Mouse (Mus musculus) erythroblast, embryonic 14.5 days (primary cell): ENCODE measurements around the gene Kcng1. TPM values are rescaled to one million over a fixed set of nuclear protein-coding genes. Genes with fewer than 3 reads are reported as not detected.

Experiments
- H3K27me3 ChIP-seq: 2 replicates; pipeline ENCODE4 v1.6.1; 2012; ENCODE audit warnings: inconsistent platforms; ENCODE audit not compliant: control insufficient read depth
- H3K36me3 ChIP-seq: 2 replicates; pipeline ENCODE4 v1.6.1; 2012; ENCODE audit warnings: mild to moderate bottlenecking, inconsistent platforms; ENCODE audit not compliant: control insufficient read depth
- H3K4me1 ChIP-seq: 2 replicates; pipeline ENCODE4 v1.6.1; 2012; ENCODE audit warnings: inconsistent platforms; ENCODE audit not compliant: control insufficient read depth
- H3K4me3 ChIP-seq: replicated peaks from 2 replicates; pipeline ENCODE3; 2012; ENCODE audit warnings: moderate library complexity, mild to moderate bottlenecking, inconsistent platforms
- H3K9me3 ChIP-seq: 2 replicates; pipeline ENCODE4 v1.6.1; 2012; ENCODE audit warnings: low read length, inconsistent platforms, mixed read lengths; ENCODE audit not compliant: control insufficient read depth
- GATA1 ChIP-seq: IDR thresholded peaks from 2 replicates; pipeline ENCODE4 v1.6.1; 2012; ENCODE audit warnings: low read length, inconsistent platforms, mixed read lengths
- TAL1 ChIP-seq: IDR thresholded peaks from 3 replicates; pipeline ENCODE4 v1.6.1; 2012; ENCODE audit warnings: low read length, inconsistent platforms, mixed read lengths
- polyA plus RNA-seq: library from polyadenylated mRNA; stranded (reverse); fragments of >175 nt; gene quantifications from 2 replicates; pipeline ENCODE4 v1.2.3, GENCODE M21; 2012

The Kcng1 gene
- polyA plus RNA-seq, 1 experiment = not detected

DNA sequence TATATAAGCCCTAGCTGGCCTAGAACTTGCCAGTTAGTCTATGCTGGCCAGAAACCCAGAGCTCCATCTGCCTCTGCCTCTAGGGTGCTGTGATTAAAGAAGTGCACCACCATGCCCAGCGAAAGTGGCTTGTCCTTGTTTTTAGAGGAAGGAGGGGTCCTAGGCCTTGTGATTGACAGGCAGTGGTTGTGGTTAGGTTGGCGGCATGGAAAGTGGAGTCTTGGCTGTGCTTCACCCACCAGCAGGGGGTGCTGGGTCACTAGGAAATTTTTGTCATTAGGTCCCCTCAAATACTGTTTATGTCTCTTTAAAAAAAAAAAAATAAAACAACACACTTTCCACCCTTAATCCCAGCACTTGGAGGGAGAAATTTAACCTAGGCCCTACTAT, 32.7 kb downstream of the Kcng1 start:
- Histone ChIP-seq H3K4me1 (no peaks in the 10 kb centered on the region), H3K9me3 (no peaks in the 10 kb centered on the region), H3K36me3 (no peaks in the 10 kb centered on the region), H3K4me3 (no peak overlapping the region), H3K27me3 (peaks cover 11% of the 10 kb centered on the region)
- no peak for TF ChIP-seq GATA1
- TF ChIP-seq TAL1 = no peak

DNA sequence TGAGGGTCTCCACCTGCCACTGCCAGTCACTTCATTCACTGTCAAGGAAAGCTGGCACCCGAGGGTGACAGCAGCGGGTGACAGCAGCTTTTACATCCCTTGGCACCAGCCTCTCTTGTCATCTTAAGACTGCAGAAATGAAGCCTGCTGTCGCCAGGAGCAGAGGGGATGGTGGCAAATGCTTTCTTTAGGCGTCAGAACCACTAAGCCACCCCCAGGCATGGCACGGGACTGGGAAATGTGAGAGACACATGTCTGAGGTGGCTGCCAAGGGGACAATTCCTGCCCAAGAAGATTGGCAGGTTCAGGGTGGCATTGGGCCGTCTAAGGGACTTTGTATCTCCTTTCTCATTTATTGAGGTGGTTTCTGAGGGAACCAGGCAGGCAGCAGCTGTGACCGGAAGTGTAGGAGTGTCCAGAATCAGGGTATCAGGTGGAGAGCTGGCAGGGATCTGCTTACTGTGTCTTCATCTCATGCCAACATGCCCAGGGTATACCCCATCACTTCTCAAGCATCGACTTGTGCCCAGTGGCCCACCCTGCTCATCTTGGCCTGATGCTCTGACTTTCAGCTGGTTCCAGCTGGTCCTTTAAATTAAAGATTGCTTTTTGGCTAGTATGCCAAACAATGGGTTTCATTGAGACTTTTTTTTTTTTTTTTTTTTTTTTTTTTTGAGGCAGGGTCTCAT, 33.2 kb downstream of the Kcng1 start:
- no peaks in the 10 kb centered on the region for H3K4me1 ChIP-seq
- TF ChIP-seq TAL1 (no peak), GATA1 (no peak)
- no peak overlapping the region for H3K4me3 ChIP-seq
- H3K27me3 ChIP-seq = peaks cover 8% of the 10 kb centered on the region
- no peaks in the 10 kb centered on the region for H3K9me3 ChIP-seq
- H3K36me3 ChIP-seq = no peaks in the 10 kb centered on the region

DNA sequence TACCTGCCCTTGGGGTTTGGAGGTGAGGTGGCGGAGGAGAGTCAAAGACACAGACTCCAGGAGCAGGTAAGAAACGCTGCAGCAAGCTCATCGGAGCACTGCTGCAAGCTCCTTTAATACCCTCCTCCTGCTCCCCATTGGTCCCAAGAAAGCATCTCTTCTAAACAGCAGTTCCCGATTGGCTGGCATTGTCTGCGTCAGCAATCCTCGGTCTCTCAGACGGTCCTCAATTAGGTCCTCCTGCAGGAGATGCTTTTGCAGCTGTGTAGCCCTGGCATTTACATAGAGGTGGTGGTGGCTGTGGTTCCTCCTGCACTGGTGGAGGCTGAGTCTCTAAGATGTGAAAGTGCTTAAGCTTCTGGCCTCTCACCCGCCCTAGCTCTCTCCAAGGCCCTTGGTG, 36.0 kb downstream of the Kcng1 start:
- H3K36me3 ChIP-seq = no peaks in the 10 kb centered on the region
- H3K4me1 ChIP-seq = no peaks in the 10 kb centered on the region
- no peak for TF ChIP-seq TAL1
- TF ChIP-seq GATA1 = no peak
- no peaks in the 10 kb centered on the region for H3K9me3 ChIP-seq
- H3K4me3 ChIP-seq = no peak overlapping the region
- 0 out of 2 replicates have a peak, but pooled peaks cover 2% of the 10 kb centered on the region for H3K27me3 ChIP-seq

DNA sequence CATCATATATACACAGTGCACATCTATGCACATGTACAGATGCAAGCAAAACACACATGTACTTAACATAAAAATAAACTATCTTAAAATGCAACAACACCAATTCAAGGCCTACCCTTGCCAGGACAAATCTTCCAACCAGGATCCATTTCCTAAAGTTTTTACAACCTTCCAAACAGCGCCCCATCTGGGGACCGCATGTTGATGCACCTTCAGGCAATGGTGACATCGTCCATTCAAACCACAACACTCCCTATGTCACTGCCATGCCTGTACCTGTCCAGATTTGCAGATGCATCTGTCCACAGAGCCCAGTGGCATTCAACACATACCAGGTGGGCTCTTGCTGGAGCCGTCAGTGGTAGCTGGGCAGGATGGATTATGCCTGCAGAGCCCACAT, 38.3 kb downstream of the Kcng1 start:
- no peaks in the 10 kb centered on the region for H3K4me1 ChIP-seq
- no peaks in the 10 kb centered on the region for H3K9me3 ChIP-seq
- TF ChIP-seq GATA1 (no peak), TAL1 (no peak)
- H3K36me3 ChIP-seq = no peaks in the 10 kb centered on the region
- no peak overlapping the region for H3K4me3 ChIP-seq
- H3K27me3 ChIP-seq = 0 out of 2 replicates have a peak, but pooled peaks cover 2% of the 10 kb centered on the region

DNA sequence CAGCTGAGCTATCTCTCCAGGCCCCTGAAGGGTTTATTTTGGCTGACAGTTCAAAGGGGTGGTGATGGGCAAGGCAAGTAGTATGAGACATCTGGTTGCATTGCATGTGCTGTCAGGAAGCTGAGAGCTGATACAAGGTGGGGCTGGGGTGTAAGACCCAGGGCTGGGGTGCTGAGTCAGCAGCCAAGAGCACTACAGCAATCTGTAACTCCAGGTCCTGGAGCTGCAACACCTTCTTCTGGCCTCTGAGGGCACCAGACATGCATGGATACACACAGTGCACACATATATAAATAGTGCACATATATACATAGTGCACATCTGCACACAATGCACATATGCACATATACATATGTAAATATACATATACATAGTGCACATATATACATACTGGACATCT, 38.7 kb downstream of the Kcng1 start:
- H3K4me1 ChIP-seq = no peaks in the 10 kb centered on the region
- H3K36me3 ChIP-seq = no peaks in the 10 kb centered on the region
- no peak overlapping the region for H3K4me3 ChIP-seq
- 0 out of 2 replicates have a peak, but pooled peaks cover 2% of the 10 kb centered on the region for H3K27me3 ChIP-seq
- TF ChIP-seq GATA1 (no peak), TAL1 (no peak)
- no peaks in the 10 kb centered on the region for H3K9me3 ChIP-seq

DNA sequence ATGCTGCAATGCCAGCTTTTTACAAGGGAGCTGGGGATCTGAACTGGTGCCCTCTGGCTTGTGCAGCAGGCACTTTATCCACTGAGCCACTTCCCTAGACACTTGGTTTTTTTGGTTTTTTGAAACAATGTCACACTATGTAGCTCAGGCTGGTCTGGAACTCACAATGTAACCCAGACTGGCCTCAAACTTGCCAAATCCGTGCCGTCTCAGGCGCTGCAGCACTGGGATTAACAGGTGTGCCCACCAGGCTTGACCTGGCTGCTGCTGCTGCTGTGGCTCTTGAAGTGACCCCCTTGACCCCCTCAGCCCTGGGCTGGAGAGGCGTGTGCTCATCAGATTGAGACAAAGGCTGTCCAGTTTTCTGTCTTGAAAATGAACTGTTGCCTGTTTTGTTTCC, 43.2 kb downstream of the Kcng1 start:
- Histone ChIP-seq H3K4me1 (peaks cover 3% of the 10 kb centered on the region; the same call in 1 of the 2 replicates), H3K27me3 (0 out of 2 replicates have a peak, but pooled peaks cover 2% of the 10 kb centered on the region), H3K36me3 (peaks cover 9% of the 10 kb centered on the region), H3K9me3 (0 out of 2 replicates have a peak, but pooled peaks cover 2% of the 10 kb centered on the region), H3K4me3 (no peak overlapping the region)
- TF ChIP-seq GATA1 (no peak), TAL1 (no peak)

DNA sequence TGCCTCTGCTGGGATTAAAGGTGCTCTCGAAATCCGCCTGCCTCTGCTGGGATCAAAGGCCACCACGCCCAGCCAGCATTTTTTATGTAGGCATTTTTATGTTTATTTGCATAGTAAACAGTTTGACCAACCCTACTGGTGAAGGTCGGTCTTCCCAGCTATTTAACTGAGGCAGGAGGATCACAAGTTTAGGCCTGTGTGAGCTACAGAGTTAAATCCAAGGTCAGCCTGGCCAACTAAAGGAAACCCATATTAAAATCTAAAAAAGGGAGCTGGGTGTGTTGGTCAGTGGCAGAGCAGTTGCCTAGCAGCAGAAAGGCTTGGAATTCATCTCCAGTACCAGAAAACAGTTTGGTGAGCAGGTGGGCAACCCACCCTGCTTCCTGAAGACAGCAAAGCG, 48.2 kb downstream of the Kcng1 start:
- no peaks in the 10 kb centered on the region for H3K27me3 ChIP-seq
- TF ChIP-seq TAL1 (no peak), GATA1 (no peak)
- peaks cover 37% of the 10 kb centered on the region for H3K4me1 ChIP-seq
- H3K9me3 ChIP-seq = 0 out of 2 replicates have a peak, but pooled peaks cover 2% of the 10 kb centered on the region
- peaks cover 27% of the 10 kb centered on the region for H3K36me3 ChIP-seq
- no peak overlapping the region for H3K4me3 ChIP-seq

DNA sequence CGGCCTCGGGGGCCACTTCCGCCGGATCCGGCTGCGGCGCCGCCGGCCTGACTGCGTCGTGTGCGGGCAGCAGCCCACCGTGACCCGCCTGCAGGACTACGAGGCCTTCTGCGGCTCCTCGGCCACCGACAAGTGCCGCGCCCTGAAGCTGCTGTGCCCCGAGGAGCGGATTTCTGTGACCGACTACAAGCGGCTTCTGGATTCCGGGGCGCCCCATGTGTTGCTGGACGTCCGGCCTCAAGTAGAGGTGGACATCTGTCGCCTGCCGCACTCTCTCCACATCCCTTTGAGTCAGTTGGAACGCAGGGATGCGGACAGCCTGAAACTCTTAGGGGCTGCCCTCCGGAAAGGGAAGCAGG, 50.1 kb downstream of the Kcng1 start:
- Histone ChIP-seq H3K4me1 (peaks cover 45% of the 10 kb centered on the region), H3K4me3 (peak overlapping the region; percentile 100), H3K27me3 (no peaks in the 10 kb centered on the region), H3K36me3 (peaks cover 44% of the 10 kb centered on the region), H3K9me3 (no peaks in the 10 kb centered on the region)
- TF ChIP-seq TAL1 (no peak), GATA1 (no peak)

DNA sequence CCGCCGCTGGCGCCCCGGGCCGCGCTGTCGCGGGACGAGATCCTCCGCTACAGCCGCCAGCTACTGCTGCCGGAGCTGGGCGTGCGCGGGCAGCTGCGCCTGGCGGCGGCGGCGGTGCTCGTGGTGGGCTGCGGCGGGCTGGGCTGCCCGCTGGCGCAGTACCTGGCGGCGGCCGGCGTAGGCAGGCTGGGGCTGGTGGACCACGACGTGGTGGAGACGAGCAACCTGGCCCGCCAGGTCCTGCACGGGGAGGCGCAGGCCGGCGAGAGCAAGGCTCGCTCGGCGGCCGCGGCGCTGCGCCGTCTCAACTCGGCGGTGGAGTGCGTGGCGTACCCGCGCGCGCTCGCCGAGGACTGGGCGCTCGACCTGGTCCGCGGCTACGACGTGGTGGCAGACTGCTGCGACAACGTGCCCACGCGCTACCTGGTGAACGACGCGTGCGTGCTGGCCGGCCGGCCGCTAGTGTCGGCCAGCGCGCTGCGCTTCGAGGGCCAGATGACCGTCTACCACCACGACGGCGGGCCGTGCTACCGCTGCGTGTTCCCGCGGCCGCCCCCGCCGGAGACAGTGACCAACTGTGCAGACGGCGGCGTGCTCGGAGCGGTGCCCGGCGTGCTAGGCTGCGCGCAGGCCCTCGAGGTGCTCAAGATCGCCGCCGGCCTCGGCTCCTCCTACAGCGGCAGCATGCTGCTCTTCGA, 50.6 kb downstream of the Kcng1 start:
- Histone ChIP-seq H3K36me3 (peaks cover 49% of the 10 kb centered on the region), H3K4me1 (peaks cover 45% of the 10 kb centered on the region), H3K27me3 (no peaks in the 10 kb centered on the region), H3K9me3 (no peaks in the 10 kb centered on the region), H3K4me3 (peak overlapping the region; percentile 100)
- TF ChIP-seq GATA1 (no peak), TAL1 (no peak)
